Comparison of ENCODE assay signal across 11 mouse cellular contexts in genomic region chr4:134098628-134099027, GRCm38 (mm10). TPM values are rescaled to one million over a fixed set of nuclear protein-coding genes. Genes with fewer than 3 reads are reported as not detected.
A peak's percentile ranks its signal among the peaks of the same experiment; 100 is the strongest.
DNase-seq lines count a peak whose midpoint lies in the region; TF ChIP-seq lines count a peak whose summit lies in the region.
"Had no signal": no experiment of that assay in that cellular context is flagged by ENCODE, and none has a peak within 500 bp of the region (broad histone marks: within the 10 kb centered on the region; RNA-seq: fewer than 3 reads in every experiment).

No protein-coding gene starts in this region.

- H3K27ac ChIP-seq in layer of hippocampus, adult 2 months, result no peak overlapping the region

- no peak overlapping the region for H3K4me3 ChIP-seq in layer of hippocampus, adult 2 months
- H3K4me3 ChIP-seq: erythroblast, embryonic 14.5 days had no signal

- intact Hi-C loops in heart, postnatal 25 days (cut with DNase I), result no loop called here

- no peak for TF ChIP-seq CTCF in layer of hippocampus, adult 2 months (conservative IDR thresholded peaks at IDR 0.05)

- peak; percentile 92 for DNase-seq in layer of hippocampus, adult 9-11 months
- DNase-seq in layer of hippocampus, adult 2 months (ENCODE audit: low spot score in 2 of 2), result no peak
- DNase-seq in heart, postnatal 25 days (ENCODE audit: low spot score), result peak; percentile 24
- peak; percentile 79 for DNase-seq in lung, postnatal 25 days (ENCODE audit: low spot score)
- DNase-seq in thymus, postnatal 0 days (ENCODE audit: low spot score), result peak; percentile 79
- DNase-seq in embryo, embryonic 10.5 days (ENCODE audit: low spot score), result no peak
- no peak for DNase-seq in frontal cortex, postnatal 36 days (ENCODE audit: low spot score in 2 of 2)
- no peak for DNase-seq in right cerebral cortex, postnatal 36 days (ENCODE audit: low spot score in 2 of 2)

RNA-seq across cellular contexts. Expression of gene Ubxn11, which starts 3.7 kb away (rescaled TPM):
- total RNA-seq in layer of hippocampus, adult 2 months (2021), result 10 to 100 TPM; 34.0 to 42.4 TPM
- 1 to 10 TPM; 1.1 to 1.5 TPM for total RNA-seq in heart, postnatal 25 days (2021)
- 15.1 and 15.2 TPM in 2 replicates for polyA plus RNA-seq in thymus, postnatal 0 days (2015; fragmentation: Nextera tagmentation; extraction: Ambion mirVana)

RNA-seq across cellular contexts. Expression of gene Cd52, which starts 3.7 kb away (rescaled TPM):
- total RNA-seq in layer of hippocampus, adult 2 months (2021), result 1 to 10 TPM; 1.1 to 3.8 TPM
- 1 to 10 TPM; 3.6 to 4.5 TPM for total RNA-seq in heart, postnatal 25 days (2021)
- polyA plus RNA-seq in thymus, postnatal 0 days (2015; fragmentation: Nextera tagmentation; extraction: Ambion mirVana), result 1,124 and 1,206 TPM in 2 replicates

RNA-seq across cellular contexts. Expression of gene Sh3bgrl3, which starts 30.0 kb away (rescaled TPM):
- 100 to 1,000 TPM; 257 to 267 TPM for total RNA-seq in layer of hippocampus, adult 2 months (2021)
- 10 to 100 TPM; 38.8 to 41.8 TPM for total RNA-seq in heart, postnatal 25 days (2021)
- 1,143 and 1,161 TPM in 2 replicates for polyA plus RNA-seq in thymus, postnatal 0 days (2015; fragmentation: Nextera tagmentation; extraction: Ambion mirVana)

RNA-seq across cellular contexts. Expression of gene Crybg2, which starts 38.0 kb away (rescaled TPM):
- 1 to 10 TPM; 2.7 to 3.0 TPM for total RNA-seq in layer of hippocampus, adult 2 months (2021)
- not detected for total RNA-seq in heart, postnatal 25 days (2021)
- polyA plus RNA-seq in thymus, postnatal 0 days (2015; fragmentation: Nextera tagmentation; extraction: Ambion mirVana), result 6.1 and 6.4 TPM in 2 replicates
- polyA plus RNA-seq: erythroblast, embryonic 14.5 days had no signal

RNA-seq across cellular contexts. Expression of gene Zfp683, which starts 45.0 kb away (rescaled TPM):
- total RNA-seq in layer of hippocampus, adult 2 months (2021), result not detected
- not detected for total RNA-seq in heart, postnatal 25 days (2021)
- polyA plus RNA-seq in thymus, postnatal 0 days (2015; fragmentation: Nextera tagmentation; extraction: Ambion mirVana), result 0.57 and 0.60 TPM in 2 replicates
- total RNA-seq: left cerebral cortex, adult 8-10 months had no signal
- polyA plus RNA-seq: erythroblast, embryonic 14.5 days; neural tube, embryonic 14.5 days had no signal

Comparison
In these comparisons a context has a peak if more than half of its experiments do, and no peak if none do; other contexts are left out.
1. DNase-seq: peak in layer of hippocampus, adult 9-11 months (single experiment), heart, postnatal 25 days (single experiment), lung, postnatal 25 days (single experiment) and thymus, postnatal 0 days (single experiment); none in layer of hippocampus, adult 2 months (0 of 2), embryo, embryonic 10.5 days (single experiment), frontal cortex, postnatal 36 days (0 of 2) and right cerebral cortex, postnatal 36 days (0 of 2).
2. RNA of gene Ubxn11, which starts 3.7 kb away (total RNA-seq): 34.0 to 42.4 TPM in layer of hippocampus, adult 2 months; 1.1 to 1.5 TPM in heart, postnatal 25 days; every median in the first group is over 10 times any median in the second.
3. RNA of gene Sh3bgrl3, which starts 30.0 kb away (total RNA-seq): 257 to 267 TPM in layer of hippocampus, adult 2 months; 38.8 to 41.8 TPM in heart, postnatal 25 days; every median in the first group is over 4 times any median in the second.